Mouse (Mus musculus) right cerebral cortex, postnatal 10 days (tissue): Measurements from ENCODE around the gene F11r.

Experiments
- DNase-seq, 2 experiments: peaks; one replicate each; pipeline ENCODE4 v3.0.0; 2021; ENCODE audit warnings: low spot score in 2 of 2

F11r gene

GRCm38 (mm10) chr1:171438014-171438670 lies 807 bp downstream of the F11r start:
- DNase-seq, result no peak

DNA sequence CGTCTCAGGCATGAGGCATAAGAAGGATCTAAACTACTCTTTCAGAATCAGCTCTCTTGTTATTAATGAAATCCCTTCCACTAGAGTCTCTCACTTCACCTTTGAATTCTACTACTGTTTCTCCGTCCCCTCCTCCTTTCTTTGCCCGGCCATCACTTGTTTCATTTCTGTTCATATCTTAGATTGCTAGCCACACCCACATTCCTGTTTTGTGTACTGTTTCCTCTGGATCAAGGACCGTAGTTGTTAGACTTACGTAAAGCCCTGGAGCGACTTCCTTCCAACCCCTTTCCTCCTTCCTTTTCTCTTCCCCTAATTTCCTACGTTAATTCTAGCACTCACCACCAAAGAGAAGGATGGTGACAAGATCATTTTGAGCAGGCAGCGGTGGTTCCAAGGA lies 1.7 kb downstream of the F11r start:
- DNase-seq, result no peak

DNA sequence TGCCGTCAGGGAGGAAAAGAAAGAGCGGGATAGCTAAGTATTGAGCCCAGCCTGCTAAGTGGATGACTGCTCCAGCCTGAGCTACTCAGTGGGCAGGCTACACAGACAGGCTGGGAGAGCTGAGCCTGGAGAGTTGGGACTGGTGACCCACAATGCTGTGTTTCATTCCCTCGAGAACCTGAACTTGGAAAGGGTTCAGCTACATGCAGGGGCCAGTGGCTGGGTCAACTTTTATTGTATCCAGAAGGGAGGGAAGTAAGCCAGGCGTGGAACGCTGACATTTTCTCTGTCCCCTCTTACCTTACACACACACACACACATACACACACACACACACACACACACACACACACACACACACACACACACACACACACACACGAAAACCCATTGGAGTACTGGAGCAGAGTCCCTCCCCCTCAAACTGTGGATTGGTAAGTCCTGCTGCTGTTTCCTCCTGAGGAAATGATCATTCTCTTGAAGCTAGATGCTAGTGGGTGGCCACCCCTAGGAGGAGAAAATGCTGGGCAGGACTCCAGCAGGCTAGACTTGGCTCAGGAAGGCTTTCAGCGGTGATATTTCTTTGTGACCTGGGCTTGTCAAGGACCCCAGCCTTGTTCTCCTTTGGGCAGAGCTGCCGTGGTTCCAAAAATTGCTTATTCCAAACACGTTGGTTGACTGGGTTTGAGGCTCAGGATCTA lies 2.8 kb downstream of the F11r start:
- DNase-seq, result peak; percentile 38 to 39

- DNase-seq, result no peak
Observed at GRCm38 (mm10) chr1:171441466-171442412, 4.4 kb downstream of the F11r start.

- DNase-seq, result no peak
Observed at GRCm38 (mm10) chr1:171442413-171442760, 5.1 kb downstream of the F11r start.

GRCm38 (mm10) chr1:171445050-171445449 lies 7.7 kb downstream of the F11r start:
- no peak for DNase-seq

GRCm38 (mm10) chr1:171446854-171447253 lies 9.5 kb downstream of the F11r start:
- no peak for DNase-seq

GRCm38 (mm10) chr1:171447692-171448091 lies 10.4 kb downstream of the F11r start:
- no peak for DNase-seq

GRCm38 (mm10) chr1:171450062-171450461 lies 12.7 kb downstream of the F11r start:
- no peak for DNase-seq

- DNase-seq, result no peak
Observed at GRCm38 (mm10) chr1:171451001-171451400, 13.7 kb downstream of the F11r start.

DNA sequence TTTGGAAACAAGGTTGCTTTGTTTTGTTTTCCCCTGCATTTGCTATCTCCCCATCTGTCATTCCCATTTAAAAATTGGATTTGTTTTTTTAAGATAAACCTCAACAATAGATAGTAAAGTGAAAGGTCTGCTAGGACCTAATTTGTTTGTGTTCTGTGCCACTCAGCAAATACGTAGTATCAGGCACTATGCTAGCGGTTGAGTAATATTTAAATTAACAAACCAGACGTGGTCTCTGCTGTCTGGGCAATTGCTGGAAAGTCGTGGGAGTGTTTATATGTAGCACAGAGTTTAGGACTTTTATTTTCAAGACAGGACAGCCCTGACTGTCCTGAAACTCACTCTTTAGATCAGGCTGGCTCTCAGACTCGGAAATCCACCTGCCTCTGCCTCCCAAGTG lies 15.2 kb downstream of the F11r start:
- DNase-seq, result no peak

DNA sequence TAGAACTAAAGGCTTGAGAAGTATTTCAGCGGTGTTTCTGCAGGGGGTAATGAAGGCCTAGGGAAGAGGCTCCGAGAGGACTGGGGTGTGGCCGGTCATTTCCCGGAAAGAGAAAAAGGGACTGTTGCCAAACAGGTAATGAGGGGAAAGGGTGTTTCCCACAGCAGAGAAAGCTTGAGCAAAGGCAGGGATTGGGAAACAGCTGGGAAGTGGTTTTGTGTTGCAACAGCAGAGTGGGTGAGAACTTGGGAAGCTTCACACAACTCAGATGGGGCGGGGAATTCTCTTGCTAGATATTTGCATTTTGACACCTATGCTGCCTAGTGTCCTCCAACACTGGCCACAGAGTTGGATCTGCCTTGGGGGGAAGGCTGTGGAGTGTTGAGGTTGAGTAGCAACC lies 15.6 kb downstream of the F11r start:
- no peak for DNase-seq

DNA sequence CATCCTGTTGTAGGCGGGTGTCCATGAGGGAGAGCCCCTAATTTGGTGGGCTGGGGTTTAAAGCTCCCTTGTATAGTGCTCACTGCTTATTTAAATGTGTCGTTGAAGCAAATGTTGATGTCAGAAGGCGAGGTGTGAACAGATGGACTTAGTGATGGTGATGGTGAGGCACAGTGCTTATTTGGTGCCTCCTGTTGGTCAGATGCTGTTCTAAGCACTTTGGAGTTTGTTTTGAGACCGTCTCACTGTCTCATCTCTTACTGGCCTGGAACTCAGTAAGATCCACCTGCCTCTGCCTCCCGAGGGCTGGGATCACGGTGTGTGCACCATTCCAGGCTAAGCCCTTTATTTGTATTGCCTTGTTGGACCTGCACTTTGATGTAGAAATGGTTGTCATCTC lies 17.6 kb downstream of the F11r start:
- DNase-seq, result no peak

DNA sequence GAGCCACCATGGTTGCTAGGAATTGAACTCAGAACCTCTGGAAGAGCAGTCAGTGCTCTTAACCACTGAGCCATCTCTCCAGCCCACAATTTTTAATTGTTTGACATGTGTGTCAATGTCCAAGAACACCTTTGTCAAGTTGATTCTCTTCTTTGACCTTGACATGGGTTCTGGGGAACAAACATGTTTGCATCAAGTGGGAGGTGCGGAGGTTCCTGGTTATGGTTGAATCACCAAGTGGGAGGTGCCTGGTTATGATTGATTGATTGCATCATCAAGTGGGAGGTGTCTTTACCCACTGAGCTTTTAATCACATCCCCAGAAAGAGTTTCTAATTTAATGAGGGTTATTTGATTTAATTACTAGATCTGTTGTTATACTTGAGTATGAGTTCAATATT lies 20.2 kb downstream of the F11r start:
- DNase-seq, result no peak

- DNase-seq, result no peak
Observed at GRCm38 (mm10) chr1:171459791-171460190, 22.5 kb downstream of the F11r start.

GRCm38 (mm10) chr1:171460551-171461503 lies 23.5 kb downstream of the F11r start:
- DNase-seq, result no peak

DNA sequence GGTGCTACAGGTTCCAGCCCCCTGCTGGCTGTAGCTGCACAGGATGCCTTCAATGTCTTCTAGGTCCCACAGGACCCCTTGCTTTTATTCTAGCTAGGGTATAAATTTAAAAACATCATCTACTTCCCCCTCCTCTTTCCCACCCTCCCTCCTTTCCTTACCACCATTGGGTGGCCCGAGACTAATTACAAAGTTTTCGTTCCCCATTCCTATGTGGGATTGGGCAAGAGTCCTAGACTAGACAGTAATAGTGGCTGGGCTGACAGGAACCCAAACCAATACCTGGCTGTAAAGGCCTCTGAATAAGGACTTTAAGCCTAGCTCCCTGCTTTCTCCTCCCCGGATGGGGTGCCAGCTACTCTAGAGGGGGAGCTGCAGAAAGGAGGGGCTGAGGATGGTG lies 25.8 kb downstream of the F11r start:
- no peak for DNase-seq

DNA sequence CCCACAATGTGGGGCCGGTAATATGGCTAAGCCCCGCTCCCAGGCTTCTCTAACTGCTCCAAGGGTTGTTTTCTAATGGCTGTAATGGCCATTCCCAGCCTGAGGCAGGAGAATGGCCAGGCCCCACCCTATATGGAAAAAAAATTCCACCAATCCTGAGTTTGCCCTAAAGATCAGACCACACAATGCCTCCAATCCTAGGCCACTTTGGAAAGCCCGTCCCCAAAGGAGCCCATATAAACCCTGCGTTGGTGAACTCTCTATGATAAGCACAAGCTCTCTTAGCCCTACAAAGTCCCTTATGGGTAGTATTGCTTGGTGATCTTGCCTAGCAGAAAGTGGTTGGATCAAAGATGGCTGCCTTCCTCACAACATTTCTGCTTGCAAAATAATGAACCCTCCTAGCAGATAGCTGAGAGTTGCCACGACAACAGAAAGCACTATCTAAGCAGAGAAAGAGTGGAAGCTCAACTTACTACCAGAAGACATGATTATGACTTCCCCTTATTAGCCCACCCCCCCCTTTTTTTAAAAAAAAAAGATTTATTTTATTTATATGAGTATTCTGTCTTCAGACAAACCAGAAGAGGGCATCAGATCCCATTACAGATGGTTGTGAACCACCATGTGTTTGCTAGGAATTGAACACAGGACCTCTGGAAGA lies 28.5 kb downstream of the F11r start:
- no peak for DNase-seq

- DNase-seq, result no peak
Observed at GRCm38 (mm10) chr1:171466565-171466964, 29.2 kb downstream of the F11r start.

- no peak for DNase-seq
Observed at GRCm38 (mm10) chr1:171469678-171470077, 32.3 kb downstream of the F11r start.

DNA sequence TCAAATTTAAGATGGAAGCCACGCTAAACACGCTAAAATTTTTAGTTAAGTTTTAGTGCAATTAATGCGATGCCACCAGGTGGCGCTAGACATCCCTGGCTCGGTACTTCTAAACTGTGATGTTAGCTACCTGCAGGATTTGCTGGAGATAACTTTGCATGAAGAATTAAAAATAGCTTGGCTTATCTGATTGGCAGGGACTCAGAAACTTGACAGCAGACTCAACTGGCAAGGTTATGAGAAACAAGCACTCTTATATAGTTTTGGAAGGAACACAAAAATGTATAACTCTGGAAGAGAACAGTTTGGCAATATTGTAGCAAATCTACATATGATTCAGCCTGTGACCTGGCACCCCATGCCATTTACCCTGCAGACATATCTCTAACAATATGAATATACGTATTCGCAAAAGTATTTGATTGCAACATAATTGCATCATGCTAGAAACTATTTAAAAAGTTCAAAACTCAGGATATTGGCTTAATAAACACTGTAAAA lies 33.1 kb downstream of the F11r start:
- peak; percentile 32 to 62 for DNase-seq
